Mouse (Mus musculus) erythroblast, embryonic 14.5 days (primary cell): Measurements from ENCODE around the gene Snx33.

ENCODE experiments used
- GATA1 ChIP-seq: IDR thresholded peaks from 2 replicates; pipeline ENCODE4 v1.6.1; 2012; ENCODE audit warnings: low read length, inconsistent platforms, mixed read lengths
- TAL1 ChIP-seq: IDR thresholded peaks from 3 replicates; pipeline ENCODE4 v1.6.1; 2012; ENCODE audit warnings: low read length, inconsistent platforms, mixed read lengths

DNA sequence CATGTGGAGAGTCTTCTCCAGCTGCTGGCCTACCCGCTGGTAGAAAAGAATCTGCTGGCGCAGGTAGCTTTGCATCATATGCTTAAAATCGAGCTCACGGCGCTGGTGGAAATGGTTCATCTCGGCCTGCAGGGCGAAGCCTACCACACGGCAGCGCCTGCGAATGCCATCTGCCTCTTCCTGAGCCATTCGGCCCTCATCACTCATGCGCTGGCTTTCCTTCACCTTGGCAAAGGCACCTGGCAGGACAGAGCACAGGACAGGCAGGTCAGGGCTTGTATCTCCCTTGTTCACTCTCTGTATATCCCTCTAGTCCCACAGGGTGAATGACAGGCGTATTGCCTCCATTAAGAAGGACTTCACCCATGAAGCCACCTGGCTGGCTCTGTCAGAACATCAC is 9.7 kb downstream of the Snx33 start:
- TF ChIP-seq GATA1 (no peak), TAL1 (no peak)
